Mouse (Mus musculus) regulatory T cell (primary cell): ENCODE measurements around the gene Nip7.

Experiments used
- in situ Hi-C: fragments of 300-600 bp; cut with MboI, MseI; formaldehyde crosslinking; loops from one replicate; pipeline ENCODE4 v1.15.1; 2025; ENCODE audit warnings: high pct_unique_total_duplicates

Gene Nip7

GRCm38 (mm10) chr8:107065511-107066496, 9.1 kb downstream of the Nip7 start, which contains the start of gene Tmed6:
Gene Tmed6, minus strand, starts transcription at chr8:107065644.
- in situ Hi-C loops: no loop called here

GRCm38 (mm10) chr8:107073706-107074105, 17.0 kb downstream of the Nip7 start:
- in situ Hi-C loops: no loop called here

GRCm38 (mm10) chr8:107074128-107074527, 17.5 kb downstream of the Nip7 start:
- in situ Hi-C loops: no loop called here

GRCm38 (mm10) chr8:107076239-107076888, 19.7 kb downstream of the Nip7 start:
- in situ Hi-C loops: no loop called here

GRCm38 (mm10) chr8:107085358-107085757, 28.7 kb downstream of the Nip7 start:
- in situ Hi-C loops: no loop called here

GRCm38 (mm10) chr8:107086018-107086417, 29.3 kb downstream of the Nip7 start:
- in situ Hi-C loops: no loop called here

GRCm38 (mm10) chr8:107088526-107089063, 31.9 kb downstream of the Nip7 start:
- in situ Hi-C loops: no loop called here

GRCm38 (mm10) chr8:107090531-107090930, 33.9 kb downstream of the Nip7 start:
- in situ Hi-C loops: no loop called here

GRCm38 (mm10) chr8:107095717-107096365, 39.2 kb downstream of the Nip7 start:
- in situ Hi-C loops: loop anchor here (5.0 kb wide), 1 partner anchor 44 kb away; no protein-coding TSS in a partner anchor

- in situ Hi-C loops: loop anchor here (5.0 kb wide), 1 partner anchor 44 kb away; no protein-coding TSS in a partner anchor
Measured at GRCm38 (mm10) chr8:107096366-107097036, 39.8 kb downstream of the Nip7 start, which contains the start of gene Terf2. Gene Terf2, minus strand, starts transcription at chr8:107096547.

GRCm38 (mm10) chr8:107100635-107101034, 44.0 kb downstream of the Nip7 start:
- in situ Hi-C loops: no loop called here

GRCm38 (mm10) chr8:107104547-107104946, 47.9 kb downstream of the Nip7 start:
- in situ Hi-C loops: no loop called here

GRCm38 (mm10) chr8:107108089-107108488, 51.4 kb downstream of the Nip7 start:
- in situ Hi-C loops: loop anchor here (5.0 kb wide), 1 partner anchor 214 kb away; no protein-coding TSS in a partner anchor

- in situ Hi-C loops: loop anchor here (5.0 kb wide), 1 partner anchor 213 kb away; no protein-coding TSS in a partner anchor
Measured at GRCm38 (mm10) chr8:107108978-107109720, 52.5 kb downstream of the Nip7 start.

- in situ Hi-C loops: loop anchor here (5.0 kb wide), 2 partner anchors 37 to 212 kb away; no protein-coding TSS in a partner anchor
Measured at GRCm38 (mm10) chr8:107109816-107110435, 53.2 kb downstream of the Nip7 start.
